Mouse (Mus musculus) ES-CJ7 (cell line): ENCODE results near the gene D2hgdh.
A peak's percentile ranks its signal among the peaks of the same experiment; 100 is the strongest.

Source experiments
- DNase-seq: peaks from one replicate; pipeline ENCODE4 v3.0.0; 2011; ENCODE audit warnings: low read depth, low spot score

The D2hgdh gene

DNA sequence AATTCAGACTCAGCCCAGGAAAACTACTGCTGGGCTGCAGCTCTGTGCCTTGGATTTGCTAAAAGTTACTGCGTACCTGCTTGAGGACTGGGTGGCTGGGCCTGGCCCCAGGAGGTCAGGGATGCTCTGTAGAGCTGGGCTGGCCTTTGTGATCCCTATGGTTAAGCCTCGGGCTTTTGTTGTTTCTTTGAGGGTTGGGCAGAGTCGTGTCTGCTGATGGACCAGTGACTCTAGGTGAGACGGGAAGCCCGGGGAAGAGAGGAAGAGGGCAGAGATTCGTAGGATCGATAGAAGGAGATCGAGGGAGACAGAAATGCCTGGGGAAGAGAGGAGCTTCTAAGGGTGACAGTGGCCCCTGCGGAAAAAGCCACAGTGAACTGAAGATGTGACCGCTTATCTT, at the start of gene D2hgdh:
D2hgdh (plus strand) TSS at position 301 of the 400 bp plus-strand sequence.
- no peak for DNase-seq

- DNase-seq, result no peak
These were observed 48.0 kb upstream of the D2hgdh start for GRCm38 (mm10) chr1:93776686-93777085.

DNA sequence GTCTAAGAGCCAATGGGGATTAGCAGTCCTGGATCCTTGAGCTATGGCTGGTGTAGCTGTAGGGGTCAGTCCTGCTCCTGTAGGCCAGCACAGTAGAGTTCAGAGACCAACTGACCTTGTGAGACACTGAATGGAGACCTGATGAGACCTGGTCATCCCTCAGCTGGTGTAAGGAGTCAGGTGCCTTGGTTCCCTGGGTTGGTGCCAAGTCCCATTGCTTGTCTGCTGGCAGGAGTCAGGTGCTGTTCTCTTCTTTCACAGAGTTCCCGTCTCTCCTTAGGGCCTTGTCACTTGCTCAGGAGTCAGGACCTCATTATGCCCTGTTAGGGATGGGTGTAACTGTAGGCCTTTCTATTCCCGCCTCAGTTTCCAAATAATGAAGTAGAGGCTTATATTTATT, 37.8 kb upstream of the D2hgdh start:
- no peak for DNase-seq

DNA sequence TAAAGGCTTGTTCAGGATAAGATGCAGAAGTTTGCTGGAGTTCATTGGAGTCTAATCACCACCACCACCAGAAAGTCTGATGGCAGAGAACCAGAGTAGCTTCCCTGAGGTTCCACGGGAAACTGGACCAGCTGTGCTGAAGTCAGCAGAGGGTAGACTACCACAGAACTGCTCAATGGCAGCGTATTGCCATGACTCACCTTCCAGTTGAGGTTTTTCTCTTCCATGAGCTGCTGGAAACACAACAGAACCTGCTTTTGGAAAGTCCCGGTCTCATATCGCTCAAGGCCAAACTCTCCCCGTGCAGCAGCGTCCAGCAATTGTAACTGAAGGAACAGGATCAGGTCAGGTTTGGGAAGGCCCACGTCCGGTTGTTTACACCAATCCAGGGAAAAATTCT, 30.2 kb upstream of the D2hgdh start:
- DNase-seq, result no peak

GRCm38 (mm10) chr1:93795886-93796285, 28.8 kb upstream of the D2hgdh start:
- DNase-seq, result no peak

DNA sequence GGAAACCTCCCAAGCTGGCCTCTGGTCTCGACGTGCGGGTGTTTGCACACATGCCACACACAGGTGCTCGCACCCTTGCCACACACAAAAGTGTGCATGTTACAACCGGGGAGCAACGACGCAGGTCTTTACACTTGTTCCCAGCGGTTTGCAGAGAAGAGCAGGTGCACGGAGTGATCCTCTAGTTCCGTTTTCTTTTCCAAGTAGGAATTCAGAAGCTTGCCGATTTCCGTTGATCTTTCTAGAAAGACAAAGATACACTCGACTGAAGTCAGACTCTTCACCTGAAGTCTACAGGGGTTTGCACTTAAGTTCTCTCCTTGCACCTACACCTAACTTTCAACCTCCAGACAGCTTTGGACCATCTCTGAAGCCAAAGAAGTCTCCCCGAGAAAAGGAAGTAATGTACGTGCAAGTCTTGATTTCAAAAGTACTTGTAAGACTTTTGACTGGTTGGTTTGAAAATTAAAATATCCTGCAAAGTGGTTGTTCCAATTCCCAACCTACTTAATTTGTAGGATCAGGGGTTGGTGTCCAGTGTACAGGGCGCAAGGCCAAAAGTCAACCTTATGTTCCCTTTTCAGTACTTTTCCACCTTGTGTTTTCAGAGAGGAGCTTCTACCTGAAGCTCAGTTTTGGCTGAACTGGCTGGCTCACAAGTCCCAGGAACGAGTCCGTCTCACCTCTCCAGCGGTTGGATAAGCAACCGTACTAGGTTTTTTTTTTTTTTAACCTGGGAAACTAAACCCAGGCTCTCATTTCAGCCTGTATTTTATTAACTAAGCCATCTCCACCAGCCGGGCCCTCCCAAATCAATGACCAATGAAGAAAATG, 23.8 kb upstream of the D2hgdh start:
- DNase-seq, result no peak

DNA sequence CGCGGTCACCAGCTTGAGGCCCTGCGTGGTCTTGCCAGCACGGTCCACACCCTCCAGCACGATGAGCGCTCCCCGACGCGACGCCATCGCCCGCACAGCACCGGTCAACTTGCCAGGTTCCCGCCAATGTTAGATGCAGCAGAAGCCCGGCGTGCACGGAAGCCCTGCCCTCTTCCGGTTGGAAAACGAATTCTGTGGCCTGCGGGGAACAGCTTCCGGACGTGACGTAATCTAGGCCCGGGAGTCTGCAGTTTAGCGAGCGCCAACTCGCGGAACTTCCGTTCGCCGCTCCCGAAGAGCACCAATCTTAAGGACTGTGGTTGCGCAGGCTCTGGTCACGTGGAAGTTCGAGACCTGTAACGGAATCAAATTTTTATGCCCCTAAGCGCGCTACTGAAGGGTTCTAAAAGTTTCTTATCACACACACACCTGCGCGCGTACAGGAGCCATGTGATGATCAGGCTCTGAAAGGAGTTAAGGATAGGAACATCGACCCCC, 22.9 kb upstream of the D2hgdh start, which contains the start of gene Dtymk:
Dtymk (minus strand) TSS at position 194 of the 498 bp plus-strand sequence.
- DNase-seq, result peak; percentile 98

- DNase-seq, result no peak
These were observed 21.9 kb upstream of the D2hgdh start for GRCm38 (mm10) chr1:93802771-93803170.

DNA sequence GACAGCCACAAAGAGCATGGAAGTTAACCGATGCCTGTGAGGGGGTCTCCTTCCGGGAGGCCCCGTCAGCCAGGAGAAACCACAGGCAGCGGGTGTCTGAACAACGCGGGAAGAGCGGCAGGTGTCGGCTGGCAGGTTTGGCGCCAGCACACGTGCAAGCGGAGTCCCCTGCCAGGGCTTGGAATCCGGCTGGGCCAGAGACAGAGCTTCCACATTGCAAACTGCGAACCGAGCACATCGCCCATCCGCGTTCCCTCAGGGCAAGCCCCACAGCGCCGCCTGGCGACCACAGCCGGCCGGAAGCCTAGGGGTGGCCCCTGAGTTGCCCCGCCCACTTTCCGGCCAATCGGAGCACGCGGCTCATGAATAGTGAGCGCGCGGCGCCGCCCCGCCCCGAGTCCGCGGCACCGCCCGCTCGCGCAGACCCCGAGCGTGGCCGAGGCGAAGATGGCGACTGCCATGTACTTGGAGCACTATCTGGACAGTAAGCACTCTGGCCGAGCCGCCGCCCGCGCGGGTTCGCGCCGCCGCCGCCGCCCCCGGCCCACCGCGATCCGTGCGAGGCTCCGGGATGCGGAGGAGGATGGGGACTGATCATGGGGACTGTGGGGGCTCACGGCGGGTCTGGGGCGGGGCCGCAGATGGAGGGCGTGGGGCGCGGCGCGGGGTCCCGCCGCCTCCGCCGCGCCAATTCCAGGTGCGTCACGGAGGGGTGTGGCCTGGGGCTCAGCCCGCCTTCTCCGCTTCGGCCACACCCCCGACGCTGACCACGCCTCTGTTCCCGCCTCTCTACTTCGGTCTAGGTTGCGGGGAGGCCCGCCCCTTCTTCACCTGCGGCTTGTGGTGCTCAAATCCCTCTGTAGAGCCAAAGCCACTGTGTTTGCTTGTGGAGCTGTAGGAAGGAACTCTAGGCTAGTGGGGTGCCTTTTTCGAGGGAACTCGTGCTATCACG, 20.9 kb upstream of the D2hgdh start, which contains the start of gene Ing5:
Ing5 (plus strand) TSS at position 410 of the 952 bp plus-strand sequence.
- DNase-seq, result peak; percentile 97

DNA sequence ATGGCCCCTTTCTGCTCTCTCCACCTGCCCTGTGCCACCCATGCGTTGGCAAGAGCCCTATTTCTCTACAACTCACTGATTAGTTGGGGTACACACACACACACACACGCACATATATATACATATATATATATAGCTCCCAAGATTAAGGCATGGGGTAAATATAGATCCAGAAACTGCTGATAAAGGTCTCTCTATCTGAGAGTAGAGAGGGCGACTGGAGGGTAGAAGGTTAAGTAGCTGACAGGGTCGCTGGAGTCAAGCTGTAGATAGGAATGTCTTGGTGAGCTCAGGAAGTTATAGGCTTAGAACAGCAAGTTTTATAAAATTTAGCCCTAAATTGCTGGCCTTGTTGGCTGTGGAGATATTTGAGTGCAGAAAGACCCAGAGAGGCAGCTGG, 19.9 kb upstream of the D2hgdh start:
- no peak for DNase-seq

DNA sequence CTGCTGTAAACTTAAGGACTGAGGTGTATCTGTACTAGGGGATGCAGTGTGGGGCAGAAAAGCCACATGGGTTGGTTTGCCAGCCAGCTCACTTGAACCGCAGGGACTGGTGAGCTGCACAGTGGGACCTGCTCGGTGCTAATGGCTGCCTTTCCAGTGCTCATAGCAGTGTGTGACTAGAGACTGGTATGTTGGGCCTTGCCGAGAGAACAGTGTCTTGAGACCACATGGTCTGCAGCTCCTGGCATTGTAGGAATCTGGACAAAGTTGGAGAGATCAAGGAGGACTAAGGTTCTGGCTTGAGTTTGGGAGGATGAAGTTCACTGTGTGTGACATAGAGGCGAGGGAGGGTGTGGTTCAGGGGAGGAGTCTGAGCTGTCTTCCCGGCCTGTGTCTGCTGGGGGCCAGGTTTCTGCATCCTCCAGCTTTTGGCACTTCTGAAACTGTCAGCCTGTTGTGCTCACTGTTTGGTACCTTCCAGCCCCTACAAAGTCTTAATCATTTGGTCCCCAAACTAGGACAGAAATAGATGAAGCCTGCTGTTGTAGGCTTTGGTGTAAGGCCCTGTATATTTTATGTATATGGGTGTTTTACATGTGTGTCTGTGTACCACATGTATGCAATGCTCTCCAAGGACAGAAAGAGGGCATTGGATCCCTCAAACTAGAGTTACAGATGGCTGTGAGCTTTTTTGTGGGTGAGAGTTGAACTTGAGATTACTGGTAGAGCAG, 19.3 kb upstream of the D2hgdh start:
- no peak for DNase-seq

- no peak for DNase-seq
These were observed 15.8 kb upstream of the D2hgdh start for GRCm38 (mm10) chr1:93808871-93809270.

DNA sequence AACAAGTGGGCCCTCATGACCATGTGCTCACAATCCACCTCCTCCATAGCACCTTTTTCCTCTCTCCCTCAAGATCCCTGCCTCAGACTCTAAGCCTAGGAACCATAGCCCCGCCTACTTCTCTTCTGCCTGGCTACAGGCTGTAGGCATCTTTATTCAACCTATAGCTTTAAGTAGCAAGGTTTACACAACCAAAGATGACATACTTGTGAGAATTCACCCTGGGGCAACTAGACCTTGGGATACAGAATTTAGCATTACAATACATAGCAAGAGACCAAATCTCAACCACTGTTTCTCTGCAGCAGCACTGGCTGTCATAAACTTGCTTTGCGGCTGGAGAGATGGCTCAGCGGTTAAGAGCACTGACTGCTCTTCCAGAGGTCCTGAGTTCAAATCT, 14.7 kb upstream of the D2hgdh start:
- peak; percentile 71 for DNase-seq

GRCm38 (mm10) chr1:93811495-93812039, 13.1 kb upstream of the D2hgdh start:
- DNase-seq, result no peak

DNA sequence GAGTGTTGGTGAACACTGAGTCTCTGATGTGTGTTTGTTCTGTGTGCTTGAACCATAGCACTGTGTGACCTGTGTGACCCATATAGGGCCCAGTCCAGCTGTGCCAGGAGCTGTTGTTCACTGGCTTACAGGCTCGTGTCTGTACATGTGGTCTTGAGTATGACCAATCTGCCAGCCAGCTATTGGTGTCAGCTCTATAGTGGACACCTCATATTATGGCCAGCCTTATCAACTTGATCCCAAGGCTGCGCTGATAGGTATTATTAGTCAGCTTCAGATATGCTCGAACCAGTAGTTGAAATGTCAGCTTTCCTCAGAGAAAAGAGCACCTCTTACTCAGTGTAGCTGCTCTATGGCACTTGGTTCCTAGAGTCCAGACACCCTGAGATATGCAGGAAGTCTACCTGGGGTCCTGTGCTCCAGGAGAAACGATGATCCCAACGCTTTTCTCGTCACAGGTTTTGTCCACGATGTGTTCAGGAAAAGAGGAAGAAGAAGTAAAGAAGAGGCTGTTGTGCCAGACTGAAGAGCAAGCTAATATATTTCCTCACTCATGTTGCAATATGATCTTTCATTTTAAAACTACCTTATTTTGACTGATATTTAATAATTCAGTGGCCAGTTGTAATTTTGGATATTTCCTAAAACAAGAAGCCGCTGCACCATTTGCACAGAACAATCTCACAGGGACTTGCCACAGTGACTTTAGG, 6.7 kb upstream of the D2hgdh start:
- DNase-seq, result no peak

GRCm38 (mm10) chr1:93818722-93819121, 6.0 kb upstream of the D2hgdh start:
- DNase-seq, result no peak

- DNase-seq, result no peak
These were observed 763 bp upstream of the D2hgdh start for GRCm38 (mm10) chr1:93823796-93824495.

- peak; percentile 97 for DNase-seq
These were observed 481 bp downstream of the D2hgdh start for GRCm38 (mm10) chr1:93825105-93825674.

DNA sequence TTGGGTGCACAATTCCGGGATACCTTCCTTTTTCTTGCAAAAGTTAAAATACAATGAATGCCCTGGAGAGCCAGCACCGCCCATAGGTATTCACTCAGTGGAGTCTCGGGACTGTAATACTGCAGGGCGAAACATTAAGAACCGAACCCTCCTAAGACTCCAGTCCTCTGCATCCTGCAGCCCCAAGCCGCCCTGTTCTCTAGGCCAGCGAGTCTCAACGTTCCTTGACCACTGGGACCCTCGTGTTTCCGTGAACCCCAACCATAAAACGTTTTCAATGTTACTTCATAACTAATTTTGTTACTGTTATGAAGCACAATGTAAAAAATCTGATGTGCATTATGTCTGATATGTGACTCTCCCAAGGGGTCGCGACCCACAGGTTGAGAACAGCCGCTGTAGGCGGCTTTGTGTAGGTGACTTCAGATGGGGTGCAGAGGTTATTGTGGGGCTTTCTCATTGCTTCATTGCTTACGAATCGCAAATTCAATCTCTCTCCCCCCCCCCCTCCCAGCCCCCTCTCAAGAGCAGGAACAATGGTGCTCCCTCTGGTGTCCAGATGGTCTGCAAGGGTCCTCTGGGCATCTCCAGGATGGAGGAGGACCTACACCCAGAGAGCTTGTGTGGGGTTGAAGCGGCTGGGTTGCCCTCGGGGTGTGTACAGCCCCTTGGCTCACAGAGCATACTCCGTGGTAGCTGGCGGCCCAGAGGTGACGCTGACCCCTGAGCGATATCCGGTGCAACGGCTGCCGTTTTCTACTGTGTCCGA, 1.2 kb downstream of the D2hgdh start:
- no peak for DNase-seq
